Mouse (Mus musculus) liver, postnatal 0 days (tissue): ENCODE measurements around the gene Map3k7. TPM values are rescaled to one million over a fixed set of nuclear protein-coding genes. Genes with fewer than 3 reads are reported as not detected.

Experiments
- ATAC-seq: fragments of 200-750 bp; cut with Nextera tagmentation; 2 replicates; pipeline ENCODE4 v1.8.0; 2017; ENCODE audit warnings: mild to moderate bottlenecking, moderate library complexity
- DNase-seq: peaks from one replicate; pipeline ENCODE4 v3.0.0-alpha.2; 2016
- H3K27ac ChIP-seq: fragments of 300-500 bp; sonication (generic); 2 replicates; pipeline ENCODE4 v1.5.1; 2014; ENCODE audit warnings: antibody characterized with exemption, moderate library complexity, mild to moderate bottlenecking, low read depth
- H3K27me3 ChIP-seq: fragments of 300-500 bp; sonication (generic); 2 replicates; pipeline ENCODE4 v1.6.1; 2014; ENCODE audit warnings: low read length, control low read depth, mixed read lengths; ENCODE audit not compliant: insufficient read depth
- H3K36me3 ChIP-seq: fragments of 300-500 bp; sonication (generic); replicated peaks from 2 replicates; pipeline ENCODE4 v1.6.1; 2014; ENCODE audit warnings: mild to moderate bottlenecking, control low read depth, low read length, moderate library complexity, mixed read lengths; ENCODE audit not compliant: insufficient read depth
- H3K4me1 ChIP-seq: fragments of 300-500 bp; sonication (generic); 2 replicates; pipeline ENCODE4 v1.6.1; 2014; ENCODE audit warnings: antibody characterized with exemption, mild to moderate bottlenecking, control low read depth; ENCODE audit not compliant: insufficient read depth
- H3K4me2 ChIP-seq: fragments of 300-500 bp; sonication (generic); 2 replicates; pipeline ENCODE4 v1.6.1; 2014; ENCODE audit warnings: low read depth, mild to moderate bottlenecking, low read length, moderate library complexity, mixed read lengths
- H3K4me3 ChIP-seq: fragments of 300-500 bp; sonication (generic); 2 replicates; pipeline ENCODE4 v1.5.1; 2014; ENCODE audit warnings: low read depth, low read length
- H3K9ac ChIP-seq: fragments of 300-500 bp; sonication (generic); replicated peaks from 2 replicates; pipeline ENCODE4 v1.6.1; 2014; ENCODE audit warnings: mild to moderate bottlenecking, moderate library complexity
- H3K9me3 ChIP-seq: fragments of 300-500 bp; sonication (generic); 2 replicates; pipeline ENCODE4 v1.6.1; 2016; ENCODE audit warnings: mild to moderate bottlenecking, control low read depth, low read length, mixed read lengths
- CTCF ChIP-seq: sonication (generic); IDR thresholded peaks from 2 replicates; pipeline ENCODE4 v1.5.1; 2016; ENCODE audit warnings: antibody characterized with exemption, low read depth
- EP300 ChIP-seq: IDR thresholded peaks from 2 replicates; pipeline ENCODE4 v1.6.1; 2016; ENCODE audit warnings: antibody characterized with exemption, low read depth, mild to moderate bottlenecking
- WGBS: fragments of 180-500 bp; shearing (Covaris S2); extraction: QIAGEN DNeasy Blood & Tissue Kit; methylation state at CpG from one replicate; pipeline ENCODE4 v1.1.7; 2014; ENCODE audit not compliant: insufficient replicate concordance; 5-methylcytosine and 5-hydroxymethylcytosine counted together
- polyA plus RNA-seq: library from polyadenylated mRNA; unstranded; fragments of >200 nt; fragmentation: Nextera tagmentation; extraction: Ambion mirVana; gene quantifications from 2 replicates; pipeline ENCODE4 v1.2.1, GENCODE M21; 2015

Map3k7 gene
- polyA plus RNA-seq, 1 experiment from 2014 or later, result 8.0 TPM

GRCm38 (mm10) chr4:32053171-32053570 is 89.3 kb downstream of the Map3k7 start:
- H3K27ac ChIP-seq, result no peak overlapping the region
- no peak overlapping the region for H3K9ac ChIP-seq
- DNase-seq, result no peak
- no peak for ATAC-seq
- H3K4me3 ChIP-seq, result no peak overlapping the region
- no peaks in the 10 kb centered on the region for H3K9me3 ChIP-seq
- TF ChIP-seq EP300 (no peak), CTCF (no peak)
- no peaks in the 10 kb centered on the region for H3K36me3 ChIP-seq
- no peaks in the 10 kb centered on the region for H3K4me1 ChIP-seq
- no peak overlapping the region for H3K4me2 ChIP-seq
- no peaks in the 10 kb centered on the region for H3K27me3 ChIP-seq
- WGBS, result 90% methylated on average over 14 of the region's 14 CpGs

- 21% methylated on average over 21 of the region's 21 CpGs for WGBS
- H3K9ac ChIP-seq, result peak overlapping the region; percentile 28; the same call in 1 of the 2 replicates
- TF ChIP-seq EP300 (no peak), CTCF (peak; percentile 93)
- H3K4me2 ChIP-seq, result peak overlapping the region; percentile 68
- no peaks in the 10 kb centered on the region for H3K27me3 ChIP-seq
- no peaks in the 10 kb centered on the region for H3K36me3 ChIP-seq
- H3K27ac ChIP-seq, result no peak overlapping the region
- no peaks in the 10 kb centered on the region for H3K9me3 ChIP-seq
- peak overlapping the region; percentile 38 for H3K4me3 ChIP-seq
- ATAC-seq (peak; percentile 83), DNase-seq (peak; percentile 82)
- H3K4me1 ChIP-seq, result no peaks in the 10 kb centered on the region
Measured at GRCm38 (mm10) chr4:32055151-32056052, 91.5 kb downstream of the Map3k7 start.

- no peak for ATAC-seq
- no peak overlapping the region for H3K9ac ChIP-seq
- no peaks in the 10 kb centered on the region for H3K27me3 ChIP-seq
- H3K36me3 ChIP-seq, result no peaks in the 10 kb centered on the region
- H3K4me3 ChIP-seq, result no peak overlapping the region
- DNase-seq, result no peak
- WGBS, result 66% methylated on average over 7 of the region's 7 CpGs
- no peak for TF ChIP-seq CTCF
- H3K27ac ChIP-seq, result no peak overlapping the region
- no peak overlapping the region for H3K4me2 ChIP-seq
- H3K4me1 ChIP-seq, result no peaks in the 10 kb centered on the region
- no peaks in the 10 kb centered on the region for H3K9me3 ChIP-seq
Measured at GRCm38 (mm10) chr4:32056441-32056840, 92.5 kb downstream of the Map3k7 start.

GRCm38 (mm10) chr4:32057102-32057501 is 93.2 kb downstream of the Map3k7 start:
- Histone ChIP-seq H3K27me3 (no peaks in the 10 kb centered on the region), H3K4me1 (no peaks in the 10 kb centered on the region), H3K4me2 (no peak overlapping the region), H3K9me3 (no peaks in the 10 kb centered on the region), H3K4me3 (no peak overlapping the region), H3K36me3 (no peaks in the 10 kb centered on the region), H3K9ac (no peak overlapping the region), H3K27ac (no peak overlapping the region)
- WGBS, result 39% methylated on average over 5 of the region's 5 CpGs
- ATAC-seq, result peak; percentile 66
- peak; percentile 32 for DNase-seq
- no peak for TF ChIP-seq EP300
- peak; percentile 76 for TF ChIP-seq CTCF

- Histone ChIP-seq H3K27me3 (no peaks in the 10 kb centered on the region), H3K9me3 (no peaks in the 10 kb centered on the region), H3K27ac (no peak overlapping the region), H3K4me1 (no peaks in the 10 kb centered on the region), H3K36me3 (no peaks in the 10 kb centered on the region), H3K4me3 (no peak overlapping the region), H3K9ac (no peak overlapping the region), H3K4me2 (no peak overlapping the region)
- ATAC-seq (no peak), DNase-seq (no peak)
- WGBS, result 89% methylated on average over 4 of the region's 4 CpGs
- TF ChIP-seq CTCF, result no peak
- TF ChIP-seq EP300, result no peak
Measured at GRCm38 (mm10) chr4:32060686-32061085, 96.8 kb downstream of the Map3k7 start.

GRCm38 (mm10) chr4:32062381-32063059 is 98.6 kb downstream of the Map3k7 start:
- DNase-seq (no peak), ATAC-seq (no peak)
- 88% methylated on average over 4 of the region's 4 CpGs for WGBS
- Histone ChIP-seq H3K27ac (no peak overlapping the region), H3K4me1 (no peaks in the 10 kb centered on the region), H3K9ac (no peak overlapping the region), H3K4me3 (no peak overlapping the region), H3K4me2 (no peak overlapping the region), H3K27me3 (no peaks in the 10 kb centered on the region), H3K9me3 (no peaks in the 10 kb centered on the region), H3K36me3 (no peaks in the 10 kb centered on the region)
- TF ChIP-seq EP300 (no peak), CTCF (no peak)
